Mouse (Mus musculus) hindbrain, embryonic 16.5 days (tissue): ENCODE results near the gene Il10. TPM values are rescaled to one million over a fixed set of nuclear protein-coding genes. Genes with fewer than 3 reads are reported as not detected.

Experiments used
- ATAC-seq: fragments of 200-750 bp; cut with Nextera tagmentation; 2 replicates; pipeline ENCODE4 v1.8.0; 2017; ENCODE audit warnings: moderate TSS enrichment, moderate library complexity
- H3K27ac ChIP-seq: fragments of 300-500 bp; sonication (generic); 2 replicates; pipeline ENCODE4 v1.5.1; 2014; ENCODE audit warnings: low read depth, mild to moderate bottlenecking, control low read depth, low read length, moderate library complexity
- H3K27me3 ChIP-seq: fragments of 300-500 bp; sonication (generic); replicated peaks from 2 replicates; pipeline ENCODE4 v1.6.1; 2014; ENCODE audit warnings: low read length; ENCODE audit not compliant: control insufficient read depth, insufficient read depth
- H3K36me3 ChIP-seq: fragments of 300-500 bp; sonication (generic); 2 replicates; pipeline ENCODE4 v1.6.1; 2014; ENCODE audit warnings: mild to moderate bottlenecking, low read length, moderate library complexity, mixed read lengths; ENCODE audit not compliant: control insufficient read depth, insufficient read depth
- H3K4me1 ChIP-seq: fragments of 300-500 bp; sonication (generic); 2 replicates; pipeline ENCODE4 v1.6.1; 2014; ENCODE audit warnings: low read depth, low read length; ENCODE audit not compliant: control insufficient read depth, insufficient read depth
- H3K4me2 ChIP-seq: fragments of 300-500 bp; sonication (generic); 2 replicates; pipeline ENCODE4 v1.6.1; 2014; ENCODE audit warnings: mild to moderate bottlenecking, low read length, control low read depth, moderate library complexity
- H3K4me3 ChIP-seq: fragments of 300-500 bp; sonication (generic); 2 replicates; pipeline ENCODE4 v1.5.1; 2014; ENCODE audit warnings: mild to moderate bottlenecking, low read length, control low read depth, moderate library complexity
- H3K9ac ChIP-seq: fragments of 300-500 bp; sonication (generic); 2 replicates; pipeline ENCODE4 v1.6.1; 2014; ENCODE audit warnings: low read depth, mild to moderate bottlenecking, control low read depth, low read length, moderate library complexity
- H3K9me3 ChIP-seq: fragments of 300-500 bp; sonication (generic); 2 replicates; pipeline ENCODE4 v1.6.1; 2014; ENCODE audit warnings: mild to moderate bottlenecking, low read length, moderate library complexity; ENCODE audit not compliant: control insufficient read depth
- WGBS: fragments of 180-500 bp; shearing (Covaris S2); extraction: QIAGEN DNeasy Blood & Tissue Kit; methylation state at CpG from one replicate; pipeline ENCODE4 v1.1.7; 2014; 5-methylcytosine and 5-hydroxymethylcytosine counted together
- polyA plus RNA-seq: library from polyadenylated mRNA; unstranded; fragments of >200 nt; fragmentation: Nextera tagmentation; extraction: Ambion mirVana; gene quantifications from 2 replicates; pipeline ENCODE4 v1.2.1, GENCODE M21; 2015

The Il10 gene
- polyA plus RNA-seq, 1 experiment from 2014 or later = not detected

DNA sequence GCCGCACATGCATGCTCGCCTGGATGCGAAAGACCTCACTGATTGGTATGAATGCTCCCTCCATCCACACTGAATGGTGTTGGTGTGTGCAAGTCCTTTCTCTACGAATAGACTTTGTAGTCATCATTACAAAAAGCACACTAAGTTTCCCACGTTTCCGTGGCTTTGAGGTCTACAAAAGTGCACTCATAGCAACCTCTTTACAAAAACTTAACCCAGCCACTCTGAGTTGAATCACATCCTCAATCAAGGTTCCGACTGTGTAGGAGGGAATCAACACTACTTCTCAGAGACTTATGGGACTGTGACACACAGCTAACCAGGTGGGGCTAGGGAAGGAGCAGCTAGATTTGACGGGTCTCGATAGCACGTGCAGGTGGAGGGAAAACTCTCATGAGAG is 23.3 kb upstream of the Il10 start:
- H3K4me1 ChIP-seq = no peaks in the 10 kb centered on the region
- no peak overlapping the region for H3K27ac ChIP-seq
- no peaks in the 10 kb centered on the region for H3K9me3 ChIP-seq
- 95% methylated on average over 10 of the region's 10 CpGs for WGBS
- no peak overlapping the region for H3K9ac ChIP-seq
- no peak for ATAC-seq
- no peaks in the 10 kb centered on the region for H3K36me3 ChIP-seq
- no peak overlapping the region for H3K4me3 ChIP-seq
- no peaks in the 10 kb centered on the region for H3K27me3 ChIP-seq
- no peak overlapping the region for H3K4me2 ChIP-seq

DNA sequence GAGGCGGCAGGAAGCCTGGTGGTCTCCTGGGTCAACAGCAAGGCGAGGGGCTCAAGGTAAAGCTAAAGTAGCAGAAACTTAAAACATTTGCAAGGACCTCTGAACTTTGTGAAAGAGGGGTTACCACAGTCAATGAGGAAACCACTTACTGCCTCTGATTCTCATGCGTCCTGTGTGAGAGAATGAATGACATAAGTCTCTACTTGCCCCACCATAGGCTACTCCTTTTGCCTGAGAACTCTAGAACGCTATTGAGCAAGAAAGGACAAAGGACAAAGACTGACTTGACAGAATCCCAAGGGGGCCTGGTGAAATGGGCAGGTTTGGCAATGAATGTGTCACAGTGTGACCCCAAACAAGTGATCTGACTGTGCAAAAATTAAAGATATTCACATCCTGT is 22.2 kb upstream of the Il10 start:
- Histone ChIP-seq H3K9ac (no peak overlapping the region), H3K4me1 (no peaks in the 10 kb centered on the region), H3K27me3 (no peaks in the 10 kb centered on the region), H3K36me3 (no peaks in the 10 kb centered on the region), H3K27ac (no peak overlapping the region), H3K4me3 (no peak overlapping the region), H3K4me2 (no peak overlapping the region), H3K9me3 (no peaks in the 10 kb centered on the region)
- 85% methylated on average over 4 of the region's 4 CpGs for WGBS
- no peak for ATAC-seq

DNA sequence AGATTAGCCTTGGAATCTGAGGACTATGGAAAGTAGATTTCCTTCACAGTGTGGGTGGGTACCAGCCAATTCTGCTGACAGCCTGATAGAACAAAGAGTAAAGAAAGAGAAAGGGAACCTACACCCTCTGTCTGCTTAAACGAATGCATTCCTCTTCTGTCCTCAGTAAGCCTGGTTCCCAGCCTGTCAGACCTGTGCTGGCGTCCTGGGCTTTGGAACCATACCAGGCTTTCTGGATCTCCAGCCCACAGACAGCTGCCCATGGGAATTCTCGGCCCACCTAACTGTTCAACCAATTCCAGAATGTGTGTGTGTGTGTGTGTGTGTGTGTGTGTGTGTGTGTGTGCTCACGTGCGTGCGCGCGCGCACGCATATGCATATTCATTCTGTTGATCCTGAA is 21.3 kb upstream of the Il10 start:
- Histone ChIP-seq H3K27me3 (no peaks in the 10 kb centered on the region), H3K27ac (no peak overlapping the region), H3K36me3 (no peaks in the 10 kb centered on the region), H3K9me3 (no peaks in the 10 kb centered on the region), H3K4me2 (no peak overlapping the region), H3K4me3 (no peak overlapping the region), H3K4me1 (no peaks in the 10 kb centered on the region), H3K9ac (no peak overlapping the region)
- 89% methylated on average over 10 of the region's 10 CpGs for WGBS
- ATAC-seq = no peak

GRCm38 (mm10) chr1:130999708-131000107 is 19.9 kb upstream of the Il10 start:
- Histone ChIP-seq H3K4me2 (no peak overlapping the region), H3K9me3 (no peaks in the 10 kb centered on the region), H3K27ac (no peak overlapping the region), H3K36me3 (no peaks in the 10 kb centered on the region), H3K27me3 (no peaks in the 10 kb centered on the region), H3K9ac (no peak overlapping the region), H3K4me1 (no peaks in the 10 kb centered on the region), H3K4me3 (no peak overlapping the region)
- ATAC-seq = no peak
- WGBS = 79% methylated on average over 4 of the region's 4 CpGs

DNA sequence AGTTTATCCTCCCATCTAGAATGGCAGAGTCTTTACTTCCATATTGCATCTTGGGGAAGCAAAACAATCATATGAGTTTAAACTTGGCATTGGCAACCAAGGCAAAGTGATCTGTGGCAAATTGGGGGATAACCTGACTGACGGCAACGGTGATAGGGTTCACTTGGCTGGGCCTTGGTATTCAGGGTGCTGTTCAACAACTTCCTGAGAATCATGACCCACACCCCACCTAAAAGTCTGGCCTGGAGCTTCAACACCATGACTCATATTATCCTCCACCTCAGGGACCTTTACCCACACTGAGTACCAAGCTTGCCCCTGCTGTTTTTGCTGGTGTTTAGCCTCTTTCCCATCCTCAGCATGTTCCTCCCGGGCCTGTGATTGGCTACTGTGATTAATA is 19.3 kb upstream of the Il10 start:
- WGBS = 81% methylated on average over 3 of the region's 3 CpGs
- H3K4me2 ChIP-seq = no peak overlapping the region
- no peaks in the 10 kb centered on the region for H3K4me1 ChIP-seq
- no peaks in the 10 kb centered on the region for H3K27me3 ChIP-seq
- no peak for ATAC-seq
- H3K9ac ChIP-seq = no peak overlapping the region
- H3K4me3 ChIP-seq = no peak overlapping the region
- H3K9me3 ChIP-seq = no peaks in the 10 kb centered on the region
- no peaks in the 10 kb centered on the region for H3K36me3 ChIP-seq
- no peak overlapping the region for H3K27ac ChIP-seq

- no peak overlapping the region for H3K9ac ChIP-seq
- H3K36me3 ChIP-seq = no peaks in the 10 kb centered on the region
- ATAC-seq = no peak
- H3K4me2 ChIP-seq = no peak overlapping the region
- H3K27ac ChIP-seq = no peak overlapping the region
- H3K27me3 ChIP-seq = no peaks in the 10 kb centered on the region
- no peak overlapping the region for H3K4me3 ChIP-seq
- H3K9me3 ChIP-seq = no peaks in the 10 kb centered on the region
- H3K4me1 ChIP-seq = no peaks in the 10 kb centered on the region
- WGBS = 93% methylated on average over 2 of the region's 2 CpGs
These were observed 17.1 kb upstream of the Il10 start for GRCm38 (mm10) chr1:131002561-131002960.

DNA sequence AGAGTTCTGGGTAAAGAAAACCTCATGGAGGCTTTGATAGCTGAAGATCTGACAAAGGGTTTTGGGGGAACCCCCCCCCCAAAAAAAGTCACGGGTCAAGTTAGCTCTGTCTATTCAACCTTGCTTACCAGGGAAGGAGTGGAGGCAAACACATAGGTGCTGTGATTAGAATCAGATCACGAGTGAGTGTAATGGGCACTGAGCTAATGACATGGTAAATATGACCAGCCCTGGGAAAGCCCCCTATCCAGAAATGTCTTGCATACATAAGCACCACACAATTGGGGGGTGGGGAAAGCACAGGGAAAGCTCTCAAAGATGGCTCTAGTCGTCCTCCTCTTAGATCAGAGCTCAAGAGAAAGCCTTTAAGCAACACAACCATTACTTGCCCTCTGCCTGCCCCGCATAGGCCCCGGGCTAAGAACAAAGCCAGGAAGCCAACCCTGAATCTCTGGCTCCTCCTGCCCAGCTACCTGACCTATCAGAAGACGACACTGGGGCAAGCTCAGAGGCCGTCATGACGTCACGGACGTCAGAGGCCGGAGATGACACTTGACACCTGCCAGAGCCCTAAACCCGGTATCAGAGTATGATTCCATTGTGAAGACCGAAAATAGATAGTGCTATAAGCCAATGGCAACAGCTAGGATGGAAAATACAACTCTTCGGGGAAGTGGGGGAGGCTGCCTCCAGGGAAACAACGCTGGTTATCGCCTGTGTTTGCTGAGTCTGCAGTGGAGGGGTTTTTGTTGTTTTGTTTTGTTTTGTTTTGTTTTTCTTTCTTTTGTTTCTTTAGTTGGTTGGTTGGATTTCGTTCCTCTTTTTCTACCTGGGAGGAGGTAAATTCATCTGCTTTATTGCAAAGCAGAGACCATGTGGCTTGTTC is 16.4 kb upstream of the Il10 start:
- no peak overlapping the region for H3K27ac ChIP-seq
- H3K27me3 ChIP-seq = no peaks in the 10 kb centered on the region
- H3K36me3 ChIP-seq = no peaks in the 10 kb centered on the region
- no peaks in the 10 kb centered on the region for H3K9me3 ChIP-seq
- H3K9ac ChIP-seq = no peak overlapping the region
- no peak overlapping the region for H3K4me3 ChIP-seq
- no peaks in the 10 kb centered on the region for H3K4me1 ChIP-seq
- 68% methylated on average over 17 of the region's 17 CpGs for WGBS
- ATAC-seq = no peak
- no peak overlapping the region for H3K4me2 ChIP-seq

GRCm38 (mm10) chr1:131006069-131006468 is 13.6 kb upstream of the Il10 start:
- H3K4me1 ChIP-seq = no peaks in the 10 kb centered on the region
- H3K4me2 ChIP-seq = no peak overlapping the region
- no peak for ATAC-seq
- no peaks in the 10 kb centered on the region for H3K9me3 ChIP-seq
- 60% methylated on average over 1 of the region's 1 CpGs for WGBS
- H3K4me3 ChIP-seq = no peak overlapping the region
- H3K27me3 ChIP-seq = no peaks in the 10 kb centered on the region
- H3K27ac ChIP-seq = no peak overlapping the region
- no peak overlapping the region for H3K9ac ChIP-seq
- H3K36me3 ChIP-seq = no peaks in the 10 kb centered on the region

DNA sequence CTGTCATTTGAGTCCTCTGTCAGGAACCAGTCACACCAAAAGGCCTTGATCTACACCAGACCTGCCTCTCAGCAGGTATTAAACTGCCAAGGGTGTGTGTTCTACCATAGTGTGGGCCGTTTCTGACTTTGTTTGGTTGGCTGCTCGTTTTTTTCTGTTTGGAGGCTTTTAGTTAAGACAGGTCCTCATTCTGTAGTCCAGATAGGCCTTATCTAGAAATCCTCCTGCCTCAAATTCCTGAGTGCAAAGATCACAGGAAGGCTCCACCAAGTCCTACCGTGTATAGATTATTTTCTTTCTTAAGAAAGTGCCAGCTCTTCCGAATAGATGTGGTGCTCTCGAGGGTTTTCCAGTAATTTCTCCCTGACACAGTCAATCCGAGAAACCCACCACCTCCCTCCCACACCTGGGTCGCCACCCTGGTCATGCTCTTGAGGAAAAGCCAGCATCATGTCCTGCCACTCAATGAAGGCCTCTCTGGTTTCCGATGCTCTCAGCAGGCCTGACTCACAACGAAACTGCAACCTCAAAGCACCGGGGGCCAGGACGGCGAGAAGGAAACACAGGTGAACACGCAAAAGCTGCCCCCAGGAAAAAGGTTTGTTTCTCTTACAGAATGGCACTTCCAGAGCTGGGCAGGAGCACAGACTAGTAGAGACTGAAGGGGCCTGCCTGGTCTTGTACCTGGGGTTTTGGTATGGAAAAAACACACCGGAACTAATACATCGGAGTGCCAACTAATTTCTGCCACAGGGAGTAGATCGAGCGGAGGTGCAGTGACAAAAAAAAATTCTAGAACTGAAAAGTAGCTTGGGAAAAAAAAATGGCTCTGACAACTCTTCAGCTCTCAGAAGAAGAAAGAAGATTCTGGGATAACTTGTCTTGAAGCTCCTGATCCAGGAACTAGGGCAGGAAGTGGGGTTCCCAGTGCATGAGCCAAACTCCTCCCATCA is 9.2 kb upstream of the Il10 start:
- H3K9me3 ChIP-seq = no peaks in the 10 kb centered on the region
- no peak overlapping the region for H3K27ac ChIP-seq
- ATAC-seq = no peak
- H3K4me2 ChIP-seq = no peak overlapping the region
- no peak overlapping the region for H3K9ac ChIP-seq
- H3K27me3 ChIP-seq = no peaks in the 10 kb centered on the region
- H3K4me1 ChIP-seq = no peaks in the 10 kb centered on the region
- H3K36me3 ChIP-seq = no peaks in the 10 kb centered on the region
- 86% methylated on average over 17 of the region's 17 CpGs for WGBS
- H3K4me3 ChIP-seq = no peak overlapping the region
